Mouse (Mus musculus) inflammation-experienced regulatory T-cells (primary cell): ENCODE results near the gene Amigo3. TPM values are rescaled to one million over a fixed set of nuclear protein-coding genes. Genes with fewer than 3 reads are reported as not detected.

ENCODE experiments used
- polyA plus RNA-seq, 2 experiments: library from polyadenylated mRNA; unstranded; fragments of 100-300 nt; shearing (Covaris generic); gene quantifications; one replicate each; pipeline ENCODE4 v1.2.1; 2017

The Amigo3 gene
- polyA plus RNA-seq: 1 to 10 TPM in 1 of 2 experiments, under 1 TPM in 1; 0.91 to 3.9 TPM

DNA sequence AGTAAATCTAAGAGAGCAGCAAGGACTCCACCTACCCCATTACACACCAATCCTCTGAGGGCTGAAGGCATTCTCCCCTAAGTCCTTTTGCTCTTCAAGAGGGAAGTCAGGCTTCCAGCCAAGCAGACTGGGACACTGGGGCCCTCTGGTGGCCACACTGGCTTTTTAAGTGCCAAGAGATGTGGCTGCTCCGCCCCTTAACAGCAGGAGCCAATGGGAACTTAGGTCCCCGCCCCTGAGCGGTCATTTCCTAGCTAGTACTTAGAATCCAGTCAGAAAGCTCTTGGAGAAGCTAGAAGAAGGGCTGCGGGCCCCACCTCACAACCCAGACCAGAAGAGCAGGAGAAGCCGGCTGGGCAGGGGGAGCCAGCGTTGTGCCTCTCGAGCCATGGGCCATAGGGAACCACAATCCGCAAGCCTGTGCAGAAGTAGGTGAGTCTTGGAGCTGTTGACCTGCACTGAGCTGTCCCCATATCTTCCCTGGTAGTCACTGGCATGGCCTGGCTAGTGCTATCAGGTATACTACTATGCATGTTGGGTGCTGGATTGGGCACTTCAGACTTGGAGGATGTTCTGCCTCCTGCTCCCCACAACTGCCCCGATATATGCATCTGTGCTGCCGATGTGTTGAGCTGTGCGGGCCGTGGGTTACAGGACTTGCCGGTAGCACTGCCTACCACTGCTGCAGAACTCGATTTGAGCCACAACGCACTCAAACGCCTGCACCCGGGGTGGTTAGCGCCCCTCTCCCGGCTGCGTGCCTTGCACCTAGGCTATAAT is at the start of gene Amigo3:
Gene Amigo3, plus strand, starts transcription at position 275 of the 780 bp plus-strand sequence.

DNA sequence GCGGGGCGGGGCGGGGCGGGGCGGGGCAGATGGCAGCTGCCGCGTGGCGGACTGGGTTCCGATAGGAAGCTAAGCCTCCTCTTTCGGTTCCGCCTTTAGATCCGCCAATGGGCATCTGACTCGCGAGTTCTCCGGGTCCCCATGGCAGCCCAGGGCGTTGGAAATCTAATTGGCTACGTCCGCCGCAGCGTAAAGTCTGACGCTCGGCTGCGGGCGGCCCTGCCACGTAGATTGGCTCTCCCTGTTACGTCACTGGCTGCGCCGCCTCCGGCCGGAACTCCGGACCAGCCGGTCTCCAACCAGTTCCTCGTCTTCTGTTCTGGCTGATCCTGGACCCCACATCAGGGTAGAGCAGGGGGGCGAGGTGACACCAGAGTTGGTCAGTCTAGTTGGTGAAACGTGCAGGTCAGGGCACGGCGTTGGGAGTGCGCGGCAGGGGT is 3.9 kb upstream of the Amigo3 start, which contains the start of gene Gmppb:
Gene Gmppb, plus strand, starts transcription at position 227 of the 440 bp plus-strand sequence.

DNA sequence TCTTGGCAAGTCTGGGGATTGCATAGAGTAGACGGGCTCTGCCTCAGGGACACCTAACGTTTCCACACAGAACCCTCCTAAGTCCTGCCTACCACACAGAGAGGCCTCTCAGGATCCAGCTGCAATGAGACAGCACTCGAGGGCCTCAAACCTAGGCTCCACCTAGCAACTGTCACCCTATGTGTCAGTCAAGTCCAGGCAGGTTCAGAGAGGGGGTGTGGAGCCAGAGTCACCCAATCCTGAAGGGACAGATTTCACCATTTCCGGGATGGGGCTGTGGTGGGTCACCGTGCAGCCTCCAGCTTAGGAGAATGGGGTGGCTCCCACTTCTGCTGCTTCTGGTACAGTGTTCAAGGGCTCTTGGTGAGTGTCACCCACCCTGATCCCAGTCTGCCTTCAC is 27.2 kb downstream of the Amigo3 start, which contains the start of gene Mst1:
Gene Mst1, plus strand, starts transcription at position 269 of the 400 bp plus-strand sequence.

DNA sequence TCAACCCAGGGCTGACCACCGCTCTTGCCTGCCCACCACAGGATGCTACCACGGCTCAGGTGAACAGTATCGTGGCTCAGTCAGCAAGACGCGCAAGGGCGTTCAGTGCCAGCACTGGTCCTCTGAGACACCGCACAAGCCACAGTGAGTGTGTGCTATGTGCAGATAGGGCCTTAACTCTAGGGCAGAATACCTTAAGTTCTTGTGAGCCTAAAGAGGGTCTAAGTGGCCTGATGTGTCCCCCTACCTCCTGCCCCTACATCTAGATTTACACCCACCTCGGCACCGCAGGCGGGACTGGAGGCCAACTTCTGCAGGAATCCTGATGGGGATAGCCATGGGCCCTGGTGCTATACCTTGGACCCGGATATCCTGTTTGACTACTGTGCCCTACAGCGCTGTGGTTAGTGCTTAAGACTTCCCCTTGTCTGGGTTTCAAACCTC is 30.1 kb downstream of the Amigo3 start, which contains the start of gene Rnf123:
Gene Rnf123, minus strand, starts transcription at position 359 of the 444 bp plus-strand sequence.

DNA sequence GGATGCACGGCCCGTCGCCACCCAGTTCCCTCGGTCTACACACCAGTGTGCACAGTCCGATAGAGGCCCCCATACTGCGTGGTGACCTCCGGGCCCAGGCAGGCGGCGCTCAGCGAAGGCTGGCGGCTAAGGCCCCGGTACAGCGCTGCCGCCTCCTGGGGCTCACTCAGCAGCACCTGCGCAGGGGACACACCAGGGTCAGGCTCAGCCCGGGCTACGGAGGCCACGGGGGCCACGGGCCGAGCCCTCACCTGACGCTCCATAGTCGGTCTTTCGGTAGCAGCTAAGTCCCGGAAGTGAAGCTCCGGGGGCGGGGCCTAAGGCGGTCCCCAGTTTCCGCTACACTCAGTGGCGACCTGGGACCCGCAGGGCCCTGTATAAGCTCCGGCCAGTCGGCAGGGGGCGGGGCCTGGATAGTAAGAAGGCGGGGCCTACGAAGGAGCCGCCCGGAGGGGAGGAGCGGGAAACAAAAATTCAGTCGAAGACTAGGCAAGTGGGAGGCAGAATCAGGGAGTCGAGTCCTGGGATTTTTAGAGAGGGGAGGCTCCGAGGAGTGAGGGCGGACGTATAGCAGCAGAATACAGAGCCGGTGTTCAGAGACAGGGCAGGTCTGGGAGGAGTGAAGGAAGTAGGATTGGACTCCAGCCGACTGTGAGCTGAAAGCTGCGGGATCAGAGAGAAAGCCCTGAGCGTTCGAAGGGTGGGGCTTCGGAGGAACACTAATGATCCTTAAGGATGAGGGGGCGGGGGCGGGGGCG is 41.4 kb downstream of the Amigo3 start, which contains the start of gene Apeh:
Gene Apeh, minus strand, starts transcription at position 423 of the 758 bp plus-strand sequence.

Other genes with a start within 250 kb of the Amigo3 start
- gene Rbm6, start 179.9 kb upstream of the Amigo3 start, polyA plus RNA-seq: 100 to 1,000 TPM in 1 of 2 experiments, 10 to 100 TPM in 1; 94.7 to 118 TPM
- gene Mon1a, start 165.0 kb upstream of the Amigo3 start, polyA plus RNA-seq: 10 to 100 TPM; 22.2 to 26.6 TPM
- 1 to 10 TPM in 1 of 2 experiments, under 1 TPM in 1; 0.17 to 3.5 TPM for gene Mst1r, start 146.3 kb upstream of the Amigo3 start, polyA plus RNA-seq
- not detected for gene Actl11, start 124.7 kb upstream of the Amigo3 start, polyA plus RNA-seq
- gene Camkv, start 117.5 kb upstream of the Amigo3 start, polyA plus RNA-seq: 1 to 10 TPM in 1 of 2 experiments, under 1 TPM in 1; 0.12 to 2.5 TPM
- 1 to 10 TPM; 3.8 to 8.5 TPM for gene Traip, start 103.0 kb upstream of the Amigo3 start, polyA plus RNA-seq
- 100 to 1,000 TPM; 252 to 291 TPM for gene Uba7, start 77.7 kb upstream of the Amigo3 start, polyA plus RNA-seq
- under 1 TPM in 1 of 2 experiments, not detected in 1; 0.14 TPM for gene Gm20661, start 70.1 kb upstream of the Amigo3 start, polyA plus RNA-seq
- gene Inka1, start 67.3 kb upstream of the Amigo3 start, polyA plus RNA-seq: 1 to 10 TPM in 1 of 2 experiments, under 1 TPM in 1; 0.25 to 1.5 TPM
- under 1 TPM; 0.06 to 0.82 TPM for gene Cdhr4, start 60.7 kb upstream of the Amigo3 start, polyA plus RNA-seq
- gene Gm20662, start 56.8 kb upstream of the Amigo3 start, polyA plus RNA-seq: not detected
- gene Ip6k1, start 50.7 kb upstream of the Amigo3 start, polyA plus RNA-seq: 100 to 1,000 TPM; 118 to 147 TPM
- 10 to 100 TPM; 28.8 to 32.0 TPM for gene Gmppb, start 3.9 kb upstream of the Amigo3 start, polyA plus RNA-seq
- 1 to 10 TPM; 2.0 to 3.1 TPM for gene Mst1, start 27.3 kb downstream of the Amigo3 start, polyA plus RNA-seq
- gene Rnf123, start 30.2 kb downstream of the Amigo3 start, polyA plus RNA-seq: 100 to 1,000 TPM; 114 to 160 TPM
- 100 to 1,000 TPM; 122 to 135 TPM for gene Apeh, start 41.4 kb downstream of the Amigo3 start, polyA plus RNA-seq
- gene Bsn, start 137.2 kb downstream of the Amigo3 start, polyA plus RNA-seq: under 1 TPM; 0.51 to 0.62 TPM
- gene Dag1, start 210.8 kb downstream of the Amigo3 start, polyA plus RNA-seq: 10 to 100 TPM; 12.6 to 15.8 TPM
- gene Nicn1, start 237.3 kb downstream of the Amigo3 start, polyA plus RNA-seq: 1 to 10 TPM; 1.3 to 3.2 TPM
- gene Amt, start 243.7 kb downstream of the Amigo3 start, polyA plus RNA-seq: under 1 TPM; 0.47 to 0.89 TPM